Mouse (Mus musculus) heart, postnatal 0 days (tissue): ENCODE measurements around the gene Szrd1. TPM values are rescaled to one million over a fixed set of nuclear protein-coding genes. Genes with fewer than 3 reads are reported as not detected.
A peak's percentile ranks its signal among the peaks of the same experiment; 100 is the strongest.

Experiments
- ATAC-seq: fragments of 200-750 bp; cut with Nextera tagmentation; 2 replicates; pipeline ENCODE4 v1.8.0; 2017; ENCODE audit warnings: low read depth, moderate number of reproducible peaks, moderate library complexity; ENCODE audit not compliant: insufficient read depth
- DNase-seq: peaks from one replicate; pipeline ENCODE4 v3.0.0-alpha.2; 2016; ENCODE audit warnings: low spot score
- H3K27ac ChIP-seq: fragments of 300-500 bp; sonication (generic); 2 replicates; pipeline ENCODE4 v1.5.1; 2014; ENCODE audit warnings: low read depth, mild to moderate bottlenecking
- H3K27me3 ChIP-seq: fragments of 300-500 bp; sonication (generic); 2 replicates; pipeline ENCODE4 v1.6.1; 2014; ENCODE audit warnings: low read length, mixed read lengths; ENCODE audit not compliant: control insufficient read depth, insufficient read depth
- H3K36me3 ChIP-seq: fragments of 300-500 bp; sonication (generic); replicated peaks from 2 replicates; pipeline ENCODE4 v1.6.1; 2014; ENCODE audit warnings: low read length, mixed read lengths; ENCODE audit not compliant: control insufficient read depth, insufficient read depth
- H3K4me1 ChIP-seq: fragments of 300-500 bp; sonication (generic); 2 replicates; pipeline ENCODE4 v1.6.1; 2014; ENCODE audit warnings: antibody characterized with exemption; ENCODE audit not compliant: control insufficient read depth, insufficient read depth
- H3K4me2 ChIP-seq: fragments of 300-500 bp; sonication (generic); 2 replicates; pipeline ENCODE4 v1.6.1; 2014; ENCODE audit warnings: low read depth, mild to moderate bottlenecking, low read length, moderate library complexity
- H3K4me3 ChIP-seq: fragments of 300-500 bp; sonication (generic); 2 replicates; pipeline ENCODE4 v1.5.1; 2014; ENCODE audit warnings: low read depth, low read length
- H3K9ac ChIP-seq: fragments of 300-500 bp; sonication (generic); replicated peaks from 2 replicates; pipeline ENCODE4 v1.6.1; 2014; ENCODE audit warnings: low read depth, low read length, mixed read lengths
- H3K9me3 ChIP-seq: fragments of 300-500 bp; sonication (generic); replicated peaks from 2 replicates; pipeline ENCODE4 v1.6.1; 2016; ENCODE audit warnings: low read length; ENCODE audit not compliant: control insufficient read depth
- CTCF ChIP-seq: IDR thresholded peaks from 2 replicates; pipeline ENCODE4 v1.5.1; 2016; ENCODE audit warnings: antibody characterized with exemption, control low read depth, low read depth
- EP300 ChIP-seq: IDR thresholded peaks from 2 replicates; pipeline ENCODE4 v1.6.1; 2016; ENCODE audit warnings: antibody characterized with exemption, low read depth
- WGBS: fragments of 180-500 bp; shearing (Covaris S2); extraction: QIAGEN DNeasy Blood & Tissue Kit; methylation state at CpG from one replicate; pipeline ENCODE4 v1.1.7; 2014; 5-methylcytosine and 5-hydroxymethylcytosine counted together
- polyA plus RNA-seq: library from polyadenylated mRNA; unstranded; fragments of >200 nt; fragmentation: Nextera tagmentation; extraction: Ambion mirVana; gene quantifications from 2 replicates; pipeline ENCODE4 v1.2.1, GENCODE M21; 2015
- total RNA-seq: library from RNA; depleted of rRNA; stranded (reverse); fragments of >200 nt; gene quantifications from 2 replicates; pipeline ENCODE4 v1.2.3, GENCODE M21; 2014; ENCODE audit warnings: low replicate concordance; rRNA removed

Szrd1 gene
- total and polyA plus RNA-seq, 2 experiments from 2014 or later = 19.4 to 73.8 TPM

- H3K9me3 ChIP-seq = no peaks in the 10 kb centered on the region
- DNase-seq (no peak), ATAC-seq (no peak)
- H3K4me3 ChIP-seq = no peak overlapping the region
- no peak overlapping the region for H3K9ac ChIP-seq
- H3K4me2 ChIP-seq = no peak overlapping the region
- peaks cover 69% of the 10 kb centered on the region for H3K36me3 ChIP-seq
- H3K27me3 ChIP-seq = no peaks in the 10 kb centered on the region
- 47% methylated on average over 8 of the region's 8 CpGs for WGBS
- TF ChIP-seq CTCF = no peak
- no peak for TF ChIP-seq EP300
- H3K4me1 ChIP-seq = peaks cover 28% of the 10 kb centered on the region
- H3K27ac ChIP-seq = no peak overlapping the region
These were observed 70.9 kb downstream of the Szrd1 start for GRCm38 (mm10) chr4:141068655-141069054.

GRCm38 (mm10) chr4:141067516-141068046, 72.0 kb downstream of the Szrd1 start:
- Histone ChIP-seq H3K4me1 (peaks cover 24% of the 10 kb centered on the region), H3K9ac (no peak overlapping the region), H3K27me3 (no peaks in the 10 kb centered on the region), H3K9me3 (no peaks in the 10 kb centered on the region), H3K4me2 (no peak overlapping the region), H3K36me3 (peaks cover 69% of the 10 kb centered on the region), H3K4me3 (no peak overlapping the region), H3K27ac (peak overlapping the region; percentile 37; the same call in 1 of the 2 replicates)
- WGBS = 42% methylated on average over 9 of the region's 9 CpGs
- no peak for DNase-seq
- TF ChIP-seq EP300 = no peak
- TF ChIP-seq CTCF = no peak
- ATAC-seq = no peak

GRCm38 (mm10) chr4:141066709-141067515, 72.7 kb downstream of the Szrd1 start:
- H3K27ac ChIP-seq = peak overlapping the region; percentile 37; the same call in 1 of the 2 replicates
- WGBS = 63% methylated on average over 12 of the region's 12 CpGs
- peaks cover 24% of the 10 kb centered on the region for H3K4me1 ChIP-seq
- H3K9me3 ChIP-seq = no peaks in the 10 kb centered on the region
- no peak overlapping the region for H3K4me2 ChIP-seq
- peaks cover 62% of the 10 kb centered on the region for H3K36me3 ChIP-seq
- no peak overlapping the region for H3K9ac ChIP-seq
- H3K4me3 ChIP-seq = no peak overlapping the region
- ATAC-seq (0 out of 2 replicates have a peak, but pooled peaks have one; percentile 8), DNase-seq (peak; percentile 15)
- TF ChIP-seq CTCF = no peak
- no peak for TF ChIP-seq EP300
- H3K27me3 ChIP-seq = no peaks in the 10 kb centered on the region

GRCm38 (mm10) chr4:141065123-141065522, 74.5 kb downstream of the Szrd1 start:
- peaks cover 29% of the 10 kb centered on the region for H3K4me1 ChIP-seq
- no peaks in the 10 kb centered on the region for H3K27me3 ChIP-seq
- ATAC-seq (peak; percentile 25; the same call in 1 of the 2 replicates), DNase-seq (peak; percentile 92)
- H3K4me2 ChIP-seq = no peak overlapping the region
- H3K9me3 ChIP-seq = no peaks in the 10 kb centered on the region
- no peak overlapping the region for H3K9ac ChIP-seq
- peaks cover 44% of the 10 kb centered on the region for H3K36me3 ChIP-seq
- H3K4me3 ChIP-seq = no peak overlapping the region
- WGBS = 9% methylated on average over 8 of the region's 8 CpGs
- no peak overlapping the region for H3K27ac ChIP-seq
- TF ChIP-seq CTCF (peak; percentile 99), EP300 (no peak)

- Histone ChIP-seq H3K27ac (no peak overlapping the region), H3K4me1 (peaks cover 29% of the 10 kb centered on the region), H3K9ac (no peak overlapping the region), H3K36me3 (peaks cover 36% of the 10 kb centered on the region), H3K4me3 (no peak overlapping the region), H3K4me2 (no peak overlapping the region), H3K27me3 (no peaks in the 10 kb centered on the region), H3K9me3 (no peaks in the 10 kb centered on the region)
- WGBS = 68% methylated on average over 4 of the region's 4 CpGs
- ATAC-seq (no peak), DNase-seq (no peak)
- TF ChIP-seq CTCF = no peak
- no peak for TF ChIP-seq EP300
These were observed 75.4 kb downstream of the Szrd1 start for GRCm38 (mm10) chr4:141064104-141064659.

Other genes with a start within 250 kb of the Szrd1 start
- 0.31 TPM in 1 of 2 replicates, not detected in the other for gene Padi2, start 233.4 kb downstream of the Szrd1 start, total RNA-seq
- gene Padi2, start 233.4 kb downstream of the Szrd1 start, polyA plus RNA-seq = 0.18 and 0.44 TPM in 2 replicates
- gene Sdhb, start 178.6 kb downstream of the Szrd1 start, total RNA-seq = 893 and 947 TPM in 2 replicates
- gene Sdhb, start 178.6 kb downstream of the Szrd1 start, polyA plus RNA-seq = 1,828 and 1,869 TPM in 2 replicates
- 45.8 and 47.7 TPM in 2 replicates for gene Atp13a2, start 152.9 kb downstream of the Szrd1 start, total RNA-seq
- gene Atp13a2, start 152.9 kb downstream of the Szrd1 start, polyA plus RNA-seq = 18.8 and 19.3 TPM in 2 replicates
- gene Mfap2, start 129.4 kb downstream of the Szrd1 start, total RNA-seq = 45.0 and 47.8 TPM in 2 replicates
- gene Mfap2, start 129.4 kb downstream of the Szrd1 start, polyA plus RNA-seq = 114 and 129 TPM in 2 replicates
- 4.6 and 4.9 TPM in 2 replicates for gene Crocc, start 79.2 kb downstream of the Szrd1 start, total RNA-seq
- 1.8 and 2.1 TPM in 2 replicates for gene Crocc, start 79.2 kb downstream of the Szrd1 start, polyA plus RNA-seq
- gene Necap2, start 61.4 kb downstream of the Szrd1 start, total RNA-seq = 30.2 and 47.1 TPM in 2 replicates
- 31.8 and 33.8 TPM in 2 replicates for gene Necap2, start 61.4 kb downstream of the Szrd1 start, polyA plus RNA-seq
- not detected in 2 replicates for gene Spata21, start 51.4 kb downstream of the Szrd1 start, total RNA-seq
- gene Spata21, start 51.4 kb downstream of the Szrd1 start, polyA plus RNA-seq = 0.04 TPM in 1 of 2 replicates, not detected in the other
- 8.2 and 9.5 TPM in 2 replicates for gene Fbxo42, start 8.1 kb upstream of the Szrd1 start, total RNA-seq
- 9.0 and 9.1 TPM in 2 replicates for gene Fbxo42, start 8.1 kb upstream of the Szrd1 start, polyA plus RNA-seq
- gene Rsg1, start 74.2 kb upstream of the Szrd1 start, total RNA-seq = 13.2 TPM in 1 of 2 replicates, not detected in the other
- gene Rsg1, start 74.2 kb upstream of the Szrd1 start, polyA plus RNA-seq = 1.3 and 1.6 TPM in 2 replicates
- gene Arhgef19, start 99.7 kb upstream of the Szrd1 start, total RNA-seq = 0.66 and 2.5 TPM in 2 replicates
- gene Arhgef19, start 99.7 kb upstream of the Szrd1 start, polyA plus RNA-seq = 1.5 and 1.6 TPM in 2 replicates
- 10.1 and 11.7 TPM in 2 replicates for gene Epha2, start 161.5 kb upstream of the Szrd1 start, total RNA-seq
- 1.4 TPM in 2 replicates for gene Epha2, start 161.5 kb upstream of the Szrd1 start, polyA plus RNA-seq
- gene Fam131c, start 228.4 kb upstream of the Szrd1 start, total RNA-seq = 2.2 TPM in 1 of 2 replicates, not detected in the other
- gene Fam131c, start 228.4 kb upstream of the Szrd1 start, polyA plus RNA-seq = 0.14 and 0.20 TPM in 2 replicates